Mouse (Mus musculus): Measurements from ENCODE around the gene Sema6d.

DNA sequence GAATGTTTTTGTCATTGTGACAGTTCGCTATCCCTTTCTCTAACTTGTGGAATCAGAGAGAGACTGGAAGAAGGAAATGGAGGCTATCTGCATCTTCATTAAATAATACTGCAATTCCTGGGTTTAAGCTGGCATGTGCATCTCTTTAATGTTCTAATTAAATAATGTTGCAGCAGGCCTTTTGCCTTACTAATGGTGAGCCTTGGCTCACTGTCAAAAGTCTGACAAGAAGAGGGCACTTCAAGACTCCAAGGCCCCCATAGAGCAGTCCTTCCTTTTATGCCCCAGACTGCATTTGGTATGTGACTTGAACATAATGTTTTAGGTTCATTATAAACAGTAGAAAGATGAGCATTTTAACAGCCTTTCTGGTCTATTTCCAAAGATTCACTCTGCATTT is 147.1 kb downstream of the Sema6d start:
- TF ChIP-seq POLR2A (IDR thresholded peaks at IDR 0.05; ENCODE audit: borderline replicate concordance, extremely low read depth, low read depth, low read length) (no peak), CTCF (IDR thresholded peaks at IDR 0.05; ENCODE audit: insufficient read depth, low read length) (no peak)

All from lung, adult 2 months (tissue).